Comparison of ENCODE assay signal across 17 mouse cellular contexts in the genomic region with DNA sequence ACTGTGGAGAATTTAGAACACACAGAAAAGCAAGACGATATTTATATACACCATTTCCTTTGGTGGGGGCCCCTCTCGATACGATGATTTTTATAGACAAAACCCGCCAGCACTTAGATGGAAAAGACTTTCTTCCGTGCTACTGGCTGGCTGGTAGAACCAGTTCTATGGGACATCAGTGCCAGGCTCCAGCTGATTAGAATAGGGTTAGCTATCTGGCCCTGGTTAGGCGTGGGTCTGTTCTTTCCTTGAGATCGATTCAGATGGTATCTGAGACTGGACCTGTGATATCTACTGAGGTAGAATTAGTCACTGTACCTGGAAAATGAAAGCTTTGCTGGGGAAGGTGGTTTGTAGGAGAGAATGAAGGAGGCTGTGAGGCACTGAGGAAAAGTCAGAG. TPM values are rescaled to one million over a fixed set of nuclear protein-coding genes. Genes with fewer than 3 reads are reported as not detected.
"Had no signal": no experiment of that assay in that cellular context is flagged by ENCODE, and none has a peak within 500 bp of the region (broad histone marks: within the 10 kb centered on the region; RNA-seq: fewer than 3 reads in every experiment).

No protein-coding gene starts in this region.

- DNase-seq: liver, embryonic 13.5 days; liver, postnatal 0 days; lung, adult 2 months; lung, postnatal 14 days; midbrain, embryonic 14.5 days; right cerebral cortex, postnatal 14 days; thymus, adult 18-20 months; thymus, postnatal 14 days; thymus, postnatal 36 days had no signal

- ATAC-seq: liver, postnatal 0 days; lung, postnatal 0 days had no signal

- H3K9ac ChIP-seq: liver, embryonic 13.5 days; liver, embryonic 15.5 days; liver, postnatal 0 days; lung, embryonic 15.5 days; midbrain, embryonic 12.5 days; neural tube, embryonic 12.5 days; stomach, embryonic 15.5 days had no signal

- H3K36me3 ChIP-seq: liver, embryonic 13.5 days; liver, embryonic 15.5 days; neural tube, embryonic 12.5 days had no signal

- H3K27me3 ChIP-seq: liver, embryonic 13.5 days; liver, embryonic 15.5 days; lung, embryonic 15.5 days; megakaryocyte, embryonic 14.5 days; midbrain, embryonic 12.5 days; neural tube, embryonic 12.5 days; stomach, embryonic 15.5 days had no signal

- H3K9me3 ChIP-seq: liver, embryonic 15.5 days; lung, embryonic 15.5 days; midbrain, embryonic 12.5 days; neural tube, embryonic 12.5 days; stomach, embryonic 15.5 days had no signal

- H3K4me2 ChIP-seq: liver, embryonic 13.5 days; liver, embryonic 15.5 days; lung, embryonic 15.5 days; midbrain, embryonic 12.5 days; neural tube, embryonic 12.5 days; stomach, embryonic 15.5 days had no signal

- H3K4me1 ChIP-seq: liver, embryonic 13.5 days; liver, embryonic 15.5 days; lung, embryonic 15.5 days; megakaryocyte, embryonic 14.5 days; midbrain, embryonic 12.5 days; neural tube, embryonic 12.5 days; stomach, embryonic 15.5 days had no signal

- H3K4me3 ChIP-seq: liver, embryonic 13.5 days; liver, embryonic 15.5 days; lung, embryonic 15.5 days; megakaryocyte, embryonic 14.5 days; midbrain, embryonic 12.5 days; neural tube, embryonic 12.5 days; stomach, embryonic 15.5 days had no signal

- H3K27ac ChIP-seq: liver, embryonic 13.5 days; liver, embryonic 15.5 days; lung, embryonic 15.5 days; macrophage; midbrain, embryonic 12.5 days; neural tube, embryonic 12.5 days; stomach, embryonic 15.5 days had no signal

RNA-seq across cellular contexts. Expression of a gene that starts 46.4 kb away (rescaled TPM):
- polyA plus RNA-seq: macrophage had no signal
